Mouse (Mus musculus): ENCODE measurements around the gene Smarca4. TPM values are rescaled to one million over a fixed set of nuclear protein-coding genes. Genes with fewer than 3 reads are reported as not detected.

The Smarca4 gene
- polyA plus RNA-seq, 1 experiment from 2014 or later: 70.9 TPM

DNA sequence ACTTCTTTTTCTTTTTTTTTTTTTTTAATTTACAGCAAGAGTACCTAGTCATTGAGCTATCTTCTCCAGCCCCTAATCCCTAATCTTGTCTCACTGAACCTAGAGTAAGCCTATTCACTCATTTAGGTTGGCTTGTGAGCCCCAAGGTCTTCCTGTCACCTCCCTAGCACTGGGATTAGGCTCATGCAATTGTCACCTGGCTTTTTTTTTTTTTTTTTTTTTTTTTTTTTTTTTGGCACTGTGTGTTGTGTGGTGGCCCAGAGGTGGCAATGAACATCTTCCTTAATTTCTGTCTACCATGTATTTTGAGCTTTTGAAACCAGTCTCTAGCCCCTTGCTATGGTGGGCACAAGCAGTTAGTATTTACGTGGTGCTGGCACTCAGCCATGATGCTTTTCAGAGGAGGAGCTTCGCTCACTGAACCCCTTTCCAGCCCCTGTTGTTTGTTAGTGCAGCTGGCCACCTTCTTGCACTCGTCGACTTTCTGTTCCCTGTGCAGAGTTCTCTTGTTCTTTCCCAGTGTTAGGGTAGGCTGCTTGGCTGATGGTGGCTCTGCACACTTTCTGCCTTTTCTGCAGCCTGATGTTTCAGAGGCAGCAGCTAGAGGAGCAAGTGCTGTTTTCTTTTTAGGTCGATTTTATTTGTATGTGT lies 11.3 kb downstream of the Smarca4 start:
- H3K36me3 ChIP-seq (ENCODE audit: control insufficient read depth, insufficient read depth, low read length): 0 out of 2 replicates have a peak, but pooled peaks cover 9% of the 10 kb centered on the region
- H3K4me1 ChIP-seq (ENCODE audit: control insufficient read depth, insufficient read depth, low read length): no peaks in the 10 kb centered on the region
- no peaks in the 10 kb centered on the region for H3K27me3 ChIP-seq (replicated peaks; ENCODE audit: control insufficient read depth, insufficient read depth, low read length)
- no peak overlapping the region for H3K27ac ChIP-seq (replicated peaks; ENCODE audit: low read depth, low read length)
- H3K4me2 ChIP-seq (ENCODE audit: low read depth, low read length): no peak overlapping the region
- H3K4me3 ChIP-seq (ENCODE audit: low read depth, low read length): no peak overlapping the region
- WGBS: 82% methylated on average over 5 of the region's 5 CpGs
- no peak for ATAC-seq (ENCODE audit: low read depth)
- DNase-seq (ENCODE audit: low spot score): peak; percentile 26
- no peaks in the 10 kb centered on the region for H3K9me3 ChIP-seq (ENCODE audit: control insufficient read depth, low read length)
- H3K9ac ChIP-seq (ENCODE audit: low read depth, low read length): no peak overlapping the region

DNA sequence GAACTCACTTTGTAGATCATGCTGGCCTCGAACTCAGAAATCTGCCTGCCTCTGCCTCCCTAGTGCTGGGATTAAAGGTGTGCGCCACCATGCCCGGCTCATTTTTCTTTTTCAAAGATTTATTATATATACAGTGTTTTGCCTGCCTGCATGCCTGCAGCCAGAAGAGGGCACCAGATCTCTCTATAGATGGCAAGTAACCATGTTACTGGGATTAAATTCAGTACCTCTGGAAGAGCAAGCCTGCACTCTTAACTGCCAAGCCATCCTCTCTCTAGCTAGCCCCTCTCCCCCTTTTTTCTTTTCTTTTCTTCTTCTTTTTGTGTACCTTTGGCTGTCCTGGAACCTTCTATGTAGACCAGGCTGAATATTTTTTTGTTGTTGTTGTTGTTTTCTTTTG lies 14.7 kb downstream of the Smarca4 start:
- H3K27ac ChIP-seq (replicated peaks; ENCODE audit: low read depth, low read length): no peak overlapping the region
- 77% methylated on average over 3 of the region's 3 CpGs for WGBS
- H3K9ac ChIP-seq (ENCODE audit: low read depth, low read length): no peak overlapping the region
- H3K36me3 ChIP-seq (ENCODE audit: control insufficient read depth, insufficient read depth, low read length): peaks cover 38% of the 10 kb centered on the region
- H3K4me1 ChIP-seq (ENCODE audit: control insufficient read depth, insufficient read depth, low read length): no peaks in the 10 kb centered on the region
- H3K27me3 ChIP-seq (replicated peaks; ENCODE audit: control insufficient read depth, insufficient read depth, low read length): no peaks in the 10 kb centered on the region
- ATAC-seq (ENCODE audit: low read depth) (no peak), DNase-seq (ENCODE audit: low spot score) (peak; percentile 45)
- no peak overlapping the region for H3K4me3 ChIP-seq (ENCODE audit: low read depth, low read length)
- H3K4me2 ChIP-seq (ENCODE audit: low read depth, low read length): no peak overlapping the region
- H3K9me3 ChIP-seq (ENCODE audit: control insufficient read depth, low read length): no peaks in the 10 kb centered on the region

DNA sequence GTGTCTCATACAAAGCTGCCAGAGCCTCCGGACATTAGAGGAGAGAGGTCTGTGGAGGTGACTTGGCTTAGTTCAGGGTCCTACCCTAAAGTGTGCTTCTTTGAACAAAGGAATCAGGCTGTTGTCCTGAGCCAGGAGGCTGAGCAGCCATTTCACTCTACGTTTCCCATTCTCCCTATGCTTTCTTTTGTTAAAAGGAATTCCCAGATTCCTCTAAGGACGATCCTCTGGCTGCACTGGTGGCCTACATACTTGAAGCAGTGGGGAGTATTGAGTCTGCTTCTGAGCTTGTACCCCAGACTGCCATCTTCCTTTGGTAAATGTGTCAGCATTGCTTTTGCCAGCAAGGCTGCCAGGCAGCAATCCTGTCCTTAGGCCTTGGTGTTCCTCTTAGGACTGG lies 17.1 kb downstream of the Smarca4 start:
- no peak overlapping the region for H3K4me2 ChIP-seq (ENCODE audit: low read depth, low read length)
- no peak overlapping the region for H3K4me3 ChIP-seq (ENCODE audit: low read depth, low read length)
- no peak for DNase-seq (ENCODE audit: low spot score)
- 85% methylated on average over 3 of the region's 3 CpGs for WGBS
- no peaks in the 10 kb centered on the region for H3K4me1 ChIP-seq (ENCODE audit: control insufficient read depth, insufficient read depth, low read length)
- no peak overlapping the region for H3K27ac ChIP-seq (replicated peaks; ENCODE audit: low read depth, low read length)
- no peaks in the 10 kb centered on the region for H3K9me3 ChIP-seq (ENCODE audit: control insufficient read depth, low read length)
- no peak overlapping the region for H3K9ac ChIP-seq (ENCODE audit: low read depth, low read length)
- ATAC-seq (ENCODE audit: low read depth): no peak
- H3K27me3 ChIP-seq (replicated peaks; ENCODE audit: control insufficient read depth, insufficient read depth, low read length): no peaks in the 10 kb centered on the region
- H3K36me3 ChIP-seq (ENCODE audit: control insufficient read depth, insufficient read depth, low read length): peaks cover 62% of the 10 kb centered on the region

DNA sequence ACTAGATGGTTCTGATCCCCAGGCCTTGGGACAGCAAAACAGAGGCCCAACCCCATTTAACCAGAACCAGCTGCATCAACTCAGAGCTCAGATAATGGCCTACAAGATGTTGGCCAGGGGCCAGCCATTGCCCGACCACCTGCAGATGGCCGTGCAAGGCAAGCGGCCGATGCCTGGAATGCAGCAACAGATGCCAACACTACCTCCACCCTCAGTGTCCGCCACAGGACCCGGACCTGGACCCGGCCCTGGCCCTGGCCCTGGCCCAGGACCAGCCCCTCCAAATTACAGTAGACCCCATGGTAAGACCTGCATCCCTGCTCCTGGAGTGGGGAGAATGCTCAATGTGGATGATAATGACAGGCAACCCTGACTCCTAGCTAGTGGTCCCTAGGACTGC lies 19.7 kb downstream of the Smarca4 start:
- Histone ChIP-seq H3K9ac (ENCODE audit: low read depth, low read length) (no peak overlapping the region), H3K36me3 (ENCODE audit: control insufficient read depth, insufficient read depth, low read length) (peaks cover 88% of the 10 kb centered on the region), H3K27ac (replicated peaks; ENCODE audit: low read depth, low read length) (no peak overlapping the region), H3K27me3 (replicated peaks; ENCODE audit: control insufficient read depth, insufficient read depth, low read length) (no peaks in the 10 kb centered on the region), H3K4me2 (ENCODE audit: low read depth, low read length) (no peak overlapping the region), H3K4me1 (ENCODE audit: control insufficient read depth, insufficient read depth, low read length) (no peaks in the 10 kb centered on the region), H3K4me3 (ENCODE audit: low read depth, low read length) (no peak overlapping the region), H3K9me3 (ENCODE audit: control insufficient read depth, low read length) (no peaks in the 10 kb centered on the region)
- DNase-seq (ENCODE audit: low spot score) (peak; percentile 20), ATAC-seq (ENCODE audit: low read depth) (peak; percentile 28; the same call in 1 of the 2 replicates)
- 73% methylated on average over 7 of the region's 7 CpGs for WGBS

DNA sequence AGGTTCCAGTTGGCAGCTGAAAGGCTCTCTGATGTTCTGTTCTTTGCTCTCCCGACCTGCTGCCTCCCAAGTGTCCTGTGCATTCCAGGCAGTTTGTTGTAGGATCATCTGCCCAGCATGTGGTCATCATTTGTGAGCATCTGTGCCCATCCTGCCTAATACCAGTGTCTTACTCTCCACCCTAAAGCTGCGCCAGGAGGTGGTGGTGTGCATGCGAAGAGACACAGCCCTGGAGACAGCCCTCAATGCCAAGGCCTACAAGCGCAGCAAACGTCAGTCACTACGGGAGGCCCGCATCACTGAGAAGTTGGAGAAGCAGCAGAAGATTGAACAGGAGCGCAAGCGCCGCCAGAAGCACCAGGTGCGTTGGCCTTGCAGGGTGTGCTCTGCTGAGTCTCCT lies 23.1 kb downstream of the Smarca4 start:
- ATAC-seq (ENCODE audit: low read depth): no peak
- no peak overlapping the region for H3K4me2 ChIP-seq (ENCODE audit: low read depth, low read length)
- WGBS: 97% methylated on average over 11 of the region's 11 CpGs

DNA sequence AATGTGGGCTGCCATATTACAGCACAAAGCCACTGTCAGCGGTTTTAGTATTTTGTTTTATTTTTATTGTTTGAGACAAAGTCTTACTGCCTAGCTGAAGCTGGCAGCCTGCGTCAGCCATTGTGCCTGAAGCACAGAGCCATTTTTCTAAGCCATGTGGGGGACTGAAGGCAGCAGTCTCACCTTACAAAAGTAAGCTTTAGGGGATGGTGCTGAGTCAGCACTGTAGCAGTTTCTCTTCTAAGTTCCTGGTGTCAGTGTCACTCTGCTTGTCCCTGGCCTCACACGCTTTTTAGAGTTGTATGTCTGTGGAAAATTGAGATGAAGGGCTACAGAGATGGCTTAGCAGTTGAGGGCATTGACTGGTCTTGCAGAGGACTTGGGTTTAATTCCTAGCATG lies 30.4 kb downstream of the Smarca4 start:
- no peak for DNase-seq (ENCODE audit: low spot score)
- 92% methylated on average over 3 of the region's 3 CpGs for WGBS
- H3K27me3 ChIP-seq (replicated peaks; ENCODE audit: control insufficient read depth, insufficient read depth, low read length): no peaks in the 10 kb centered on the region
- H3K27ac ChIP-seq (replicated peaks; ENCODE audit: low read depth, low read length): no peak overlapping the region
- ATAC-seq (ENCODE audit: low read depth): no peak
- no peaks in the 10 kb centered on the region for H3K4me1 ChIP-seq (ENCODE audit: control insufficient read depth, insufficient read depth, low read length)
- no peak overlapping the region for H3K4me3 ChIP-seq (ENCODE audit: low read depth, low read length)
- H3K36me3 ChIP-seq (ENCODE audit: control insufficient read depth, insufficient read depth, low read length): peaks cover 90% of the 10 kb centered on the region
- H3K9me3 ChIP-seq (ENCODE audit: control insufficient read depth, low read length): no peaks in the 10 kb centered on the region
- H3K4me2 ChIP-seq (ENCODE audit: low read depth, low read length): no peak overlapping the region
- no peak overlapping the region for H3K9ac ChIP-seq (ENCODE audit: low read depth, low read length)

More for the DNA sequence above, 23.1 kb downstream of the Smarca4 start:
- Histone ChIP-seq H3K36me3 (ENCODE audit: control insufficient read depth, insufficient read depth, low read length) (peaks cover 99% of the 10 kb centered on the region), H3K9ac (ENCODE audit: low read depth, low read length) (no peak overlapping the region), H3K4me1 (ENCODE audit: control insufficient read depth, insufficient read depth, low read length) (no peaks in the 10 kb centered on the region), H3K27ac (replicated peaks; ENCODE audit: low read depth, low read length) (no peak overlapping the region), H3K27me3 (replicated peaks; ENCODE audit: control insufficient read depth, insufficient read depth, low read length) (no peaks in the 10 kb centered on the region), H3K4me3 (ENCODE audit: low read depth, low read length) (no peak overlapping the region), H3K9me3 (ENCODE audit: control insufficient read depth, low read length) (no peaks in the 10 kb centered on the region)
- DNase-seq (ENCODE audit: low spot score): no peak

DNA sequence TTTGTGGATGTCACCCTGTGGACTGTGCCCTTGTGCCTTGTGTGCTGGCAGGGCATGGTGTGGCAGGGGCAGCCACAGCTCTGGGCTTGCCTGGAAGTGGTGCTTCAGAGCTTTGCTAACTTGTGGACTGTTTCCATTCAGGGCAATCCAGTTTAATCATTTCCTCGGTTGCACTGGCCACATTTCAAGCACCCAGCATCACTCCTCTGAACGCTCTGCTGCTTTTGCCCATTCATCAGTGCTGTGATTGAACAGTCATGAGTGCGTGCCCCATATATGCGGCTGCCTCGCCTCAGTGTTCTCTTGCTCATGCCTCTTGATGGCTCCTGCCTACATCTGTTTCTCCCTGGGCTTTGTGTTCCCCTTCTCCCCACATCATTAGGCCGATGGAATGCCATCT lies 31.8 kb downstream of the Smarca4 start:
- Histone ChIP-seq H3K27ac (replicated peaks; ENCODE audit: low read depth, low read length) (no peak overlapping the region), H3K4me1 (ENCODE audit: control insufficient read depth, insufficient read depth, low read length) (no peaks in the 10 kb centered on the region), H3K4me3 (ENCODE audit: low read depth, low read length) (no peak overlapping the region), H3K9me3 (ENCODE audit: control insufficient read depth, low read length) (no peaks in the 10 kb centered on the region), H3K4me2 (ENCODE audit: low read depth, low read length) (no peak overlapping the region), H3K9ac (ENCODE audit: low read depth, low read length) (no peak overlapping the region), H3K27me3 (replicated peaks; ENCODE audit: control insufficient read depth, insufficient read depth, low read length) (no peaks in the 10 kb centered on the region), H3K36me3 (ENCODE audit: control insufficient read depth, insufficient read depth, low read length) (peaks cover 85% of the 10 kb centered on the region)
- ATAC-seq (ENCODE audit: low read depth): no peak
- DNase-seq (ENCODE audit: low spot score): no peak
- whole genome bisulfite sequencing: 91% methylated on average over 6 of the region's 6 CpGs

DNA sequence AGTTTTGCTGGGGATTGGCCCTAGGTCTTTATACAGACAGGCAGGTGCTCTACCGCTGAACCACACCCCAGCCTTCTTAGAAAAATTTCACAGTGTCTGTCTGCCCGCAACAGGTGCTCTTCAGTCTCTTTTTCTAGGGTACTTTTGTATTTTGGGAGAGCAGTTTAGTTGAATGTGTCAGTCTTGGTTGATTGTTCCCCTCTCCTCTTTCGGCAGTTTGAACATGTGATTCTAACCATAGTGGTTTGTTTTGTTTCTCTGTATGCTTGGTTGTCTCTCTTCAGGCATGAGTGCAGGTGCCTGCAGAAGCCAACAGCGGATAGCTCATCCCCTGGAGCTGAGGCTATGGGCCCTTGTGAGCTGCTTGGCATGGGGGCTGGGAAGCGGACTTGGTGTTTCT lies 36.3 kb downstream of the Smarca4 start:
- 0 out of 2 replicates have a peak overlapping the region, but pooled peaks have one; percentile 13 for H3K27ac ChIP-seq (replicated peaks; ENCODE audit: low read depth, low read length)
- H3K4me3 ChIP-seq (ENCODE audit: low read depth, low read length): no peak overlapping the region
- 87% methylated on average over 5 of the region's 5 CpGs for WGBS
- no peaks in the 10 kb centered on the region for H3K27me3 ChIP-seq (replicated peaks; ENCODE audit: control insufficient read depth, insufficient read depth, low read length)
- DNase-seq (ENCODE audit: low spot score): no peak
- no peaks in the 10 kb centered on the region for H3K4me1 ChIP-seq (ENCODE audit: control insufficient read depth, insufficient read depth, low read length)
- H3K9me3 ChIP-seq (ENCODE audit: control insufficient read depth, low read length): no peaks in the 10 kb centered on the region
- no peak overlapping the region for H3K4me2 ChIP-seq (ENCODE audit: low read depth, low read length)
- ATAC-seq (ENCODE audit: low read depth): no peak
- no peak overlapping the region for H3K9ac ChIP-seq (ENCODE audit: low read depth, low read length)
- peaks cover 86% of the 10 kb centered on the region for H3K36me3 ChIP-seq (ENCODE audit: control insufficient read depth, insufficient read depth, low read length)

DNA sequence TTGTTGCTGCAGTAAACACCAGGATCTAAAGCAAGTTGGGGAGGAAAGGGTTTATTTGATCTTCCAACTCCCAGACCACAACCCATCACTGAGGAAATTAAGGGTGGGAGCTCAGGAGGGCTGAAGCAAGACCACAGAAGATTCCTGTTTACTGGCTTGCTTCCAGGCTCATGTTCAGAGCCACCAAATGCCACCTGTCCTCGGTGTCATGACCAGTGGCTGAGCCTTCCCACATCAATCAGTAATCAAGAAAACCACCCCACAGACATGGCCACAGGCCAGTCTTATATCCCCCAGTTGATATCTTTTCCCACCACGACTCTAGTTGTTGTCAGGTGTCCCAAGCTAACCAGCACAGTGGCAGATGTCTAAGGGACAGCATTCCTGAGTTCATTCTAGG lies 37.3 kb downstream of the Smarca4 start:
- WGBS: 89% methylated on average over 2 of the region's 2 CpGs
- Histone ChIP-seq H3K27me3 (replicated peaks; ENCODE audit: control insufficient read depth, insufficient read depth, low read length) (no peaks in the 10 kb centered on the region), H3K27ac (replicated peaks; ENCODE audit: low read depth, low read length) (no peak overlapping the region), H3K9ac (ENCODE audit: low read depth, low read length) (no peak overlapping the region), H3K4me3 (ENCODE audit: low read depth, low read length) (no peak overlapping the region), H3K36me3 (ENCODE audit: control insufficient read depth, insufficient read depth, low read length) (peaks cover 83% of the 10 kb centered on the region), H3K4me2 (ENCODE audit: low read depth, low read length) (no peak overlapping the region), H3K4me1 (ENCODE audit: control insufficient read depth, insufficient read depth, low read length) (no peaks in the 10 kb centered on the region), H3K9me3 (ENCODE audit: control insufficient read depth, low read length) (no peaks in the 10 kb centered on the region)
- no peak for DNase-seq (ENCODE audit: low spot score)
- no peak for ATAC-seq (ENCODE audit: low read depth)

Data from embryonic facial prominence, embryonic 14.5 days (tissue).